Mouse (Mus musculus): ENCODE measurements around the gene Gm10309.

GRCm38 (mm10) chr17:86539881-86540430 lies 34.9 kb upstream of the Gm10309 start:
- no peak for TF ChIP-seq CTCF (IDR thresholded peaks at IDR 0.05; ENCODE audit: extremely low read depth, insufficient read depth, insufficient read length, insufficient replicate concordance)
- no peak for TF ChIP-seq POLR2A (IDR thresholded peaks at IDR 0.05; ENCODE audit: low read depth, low read length)

Measured in spleen, adult 2 months (tissue).